Mouse (Mus musculus): ENCODE results near the gene Baat.
"Not testable (repeated sequence)": the region's sequence is repeated elsewhere in the genome, so short reads cannot be mapped to it uniquely, and the experiment has no call there.

Baat gene

GRCm38 (mm10) chr4:49506386-49506785, at the start of gene Baat:
Baat (minus strand) TSS chr4:49506557.
- DNase-seq (ENCODE audit: low spot score in 2 of 2): no peak

- DNase-seq (ENCODE audit: low spot score in 2 of 2): no peak
These were observed 47.0 kb upstream of the Baat start for GRCm38 (mm10) chr4:49553380-49553779.

GRCm38 (mm10) chr4:49549383-49549782, 43.0 kb upstream of the Baat start, which contains the start of gene Aldob:
Aldob (minus strand) TSS chr4:49549546.
- DNase-seq (ENCODE audit: low spot score in 2 of 2): no peak

- DNase-seq (ENCODE audit: low spot score in 2 of 2): no peak
These were observed 41.3 kb upstream of the Baat start for GRCm38 (mm10) chr4:49547544-49548219.

GRCm38 (mm10) chr4:49546873-49547543, 40.7 kb upstream of the Baat start:
- no peak for DNase-seq (ENCODE audit: low spot score in 2 of 2)

GRCm38 (mm10) chr4:49546026-49546425, 39.7 kb upstream of the Baat start:
- DNase-seq (ENCODE audit: low spot score in 2 of 2): no peak

GRCm38 (mm10) chr4:49540966-49541365, 34.6 kb upstream of the Baat start:
- no peak for DNase-seq (ENCODE audit: low spot score in 2 of 2)

GRCm38 (mm10) chr4:49539665-49540064, 33.3 kb upstream of the Baat start:
- no peak for DNase-seq (ENCODE audit: low spot score in 2 of 2)

- DNase-seq (ENCODE audit: low spot score in 2 of 2): no peak
These were observed 30.3 kb upstream of the Baat start for GRCm38 (mm10) chr4:49536671-49537070.

GRCm38 (mm10) chr4:49535675-49536294, 29.4 kb upstream of the Baat start:
- DNase-seq (ENCODE audit: low spot score in 2 of 2): no peak

GRCm38 (mm10) chr4:49535036-49535435, 28.7 kb upstream of the Baat start:
- DNase-seq (ENCODE audit: low spot score in 2 of 2): no peak

- peak; percentile 83 to 90 for DNase-seq (ENCODE audit: low spot score in 2 of 2)
These were observed 16.2 kb upstream of the Baat start for GRCm38 (mm10) chr4:49522576-49522975.

GRCm38 (mm10) chr4:49521346-49521745, 15.0 kb upstream of the Baat start:
- DNase-seq (ENCODE audit: low spot score in 2 of 2): no peak

- peak; percentile 96 to 98 for DNase-seq (ENCODE audit: low spot score in 2 of 2)
These were observed 14.4 kb upstream of the Baat start, which contains the start of the genes Mrpl50 and Zfp189 for GRCm38 (mm10) chr4:49520572-49521340. Mrpl50 (minus strand) TSS chr4:49521093. Zfp189 (plus strand) TSS chr4:49521176.

- no peak for DNase-seq (ENCODE audit: low spot score in 2 of 2)
These were observed 13.1 kb upstream of the Baat start for GRCm38 (mm10) chr4:49519476-49519875.

- DNase-seq (ENCODE audit: low spot score in 2 of 2): no peak
These were observed 8.1 kb upstream of the Baat start for GRCm38 (mm10) chr4:49514441-49514840.

- no peak for DNase-seq (ENCODE audit: low spot score in 2 of 2)
These were observed 6.3 kb upstream of the Baat start for GRCm38 (mm10) chr4:49512636-49513035.

- not testable (repeated sequence) for DNase-seq (ENCODE audit: low spot score in 2 of 2)
These were observed 4.0 kb upstream of the Baat start for GRCm38 (mm10) chr4:49510236-49510835.

- no peak for DNase-seq (ENCODE audit: low spot score in 2 of 2)
These were observed 2.8 kb upstream of the Baat start for GRCm38 (mm10) chr4:49509183-49509582.

- DNase-seq (ENCODE audit: low spot score in 2 of 2): no peak
These were observed 2.8 kb downstream of the Baat start for GRCm38 (mm10) chr4:49503563-49503962.

GRCm38 (mm10) chr4:49485934-49486650, 20.3 kb downstream of the Baat start:
- not testable (repeated sequence) for DNase-seq (ENCODE audit: low spot score in 2 of 2)
